9 mouse cellular contexts compared by ENCODE assay signal in genomic region chr4:42933630-42934029, GRCm38 (mm10). TPM values are rescaled to one million over a fixed set of nuclear protein-coding genes. Genes with fewer than 3 reads are reported as not detected.
A peak's percentile ranks its signal among the peaks of the same experiment; 100 is the strongest.
DNase-seq lines count a peak whose midpoint lies in the region; ATAC-seq lines count a peak whose summit lies in the region.
"Had no signal": no experiment of that assay in that cellular context is flagged by ENCODE, and none has a peak within 500 bp of the region (broad histone marks: within the 10 kb centered on the region; RNA-seq: fewer than 3 reads in every experiment).

No protein-coding gene starts in this region.

- DNase-seq in right cerebral cortex, adult 18-20 months: peak; percentile 85
- no peak for DNase-seq in right cerebral cortex, postnatal 4 days
- DNase-seq in heart, postnatal 10 days: peak; percentile 83 to 85
- peak; percentile 81 for DNase-seq in kidney, postnatal 10 days
- peak; percentile 36 for DNase-seq in ovary, postnatal 14 days (ENCODE audit: low spot score)
- no peak for DNase-seq in adipocyte (ENCODE audit: low spot score)

- 7% methylated on average over 22 of the region's 22 CpGs for WGBS in forebrain, embryonic 13.5 days
- 7% methylated on average over 22 of the region's 22 CpGs for WGBS in lung, embryonic 16.5 days

- peaks cover 8% of the 10 kb centered on the region; the same call in 1 of the 2 replicates for H3K4me1 ChIP-seq in forebrain, embryonic 13.5 days
- H3K4me1 ChIP-seq in lung, embryonic 16.5 days (replicated peaks; ENCODE audit: control insufficient read depth, insufficient read depth, low read length): no peaks in the 10 kb centered on the region

- H3K9me3 ChIP-seq in forebrain, embryonic 13.5 days (replicated peaks): no peaks in the 10 kb centered on the region
- H3K9me3 ChIP-seq in lung, embryonic 16.5 days (ENCODE audit: control insufficient read depth, low read length): no peaks in the 10 kb centered on the region

- intact Hi-C loops in heart, postnatal 10 days (cut with DNase I): loop anchor here (2.0 kb wide), 1 partner anchor 15 kb away; the partner anchor contains the start of gene Dnajb5

- no peak overlapping the region for H3K4me3 ChIP-seq in forebrain, embryonic 13.5 days
- H3K4me3 ChIP-seq in lung, embryonic 16.5 days (ENCODE audit: low read length): peak overlapping the region; percentile 17

- peak; percentile 76 for ATAC-seq in forebrain, embryonic 13.5 days
- peak; percentile 77 for ATAC-seq in lung, embryonic 16.5 days (ENCODE audit: low read depth)

- peaks cover 20% of the 10 kb centered on the region for H3K27me3 ChIP-seq in forebrain, embryonic 13.5 days
- peaks cover 7% of the 10 kb centered on the region; the same call in 1 of the 2 replicates for H3K27me3 ChIP-seq in lung, embryonic 16.5 days (ENCODE audit: control insufficient read depth, insufficient read depth, low read depth, low read length)

- H3K9ac ChIP-seq in forebrain, embryonic 13.5 days: 0 out of 2 replicates have a peak overlapping the region, but pooled peaks have one; percentile 35
- no peak overlapping the region for H3K9ac ChIP-seq in lung, embryonic 16.5 days (ENCODE audit: low read length)

- no peak overlapping the region for H3K27ac ChIP-seq in forebrain, embryonic 13.5 days
- H3K27ac ChIP-seq in lung, embryonic 16.5 days (ENCODE audit: low read length): no peak overlapping the region

- peak overlapping the region; percentile 52 for H3K4me2 ChIP-seq in forebrain, embryonic 13.5 days
- H3K4me2 ChIP-seq in lung, embryonic 16.5 days (ENCODE audit: low read depth, low read length): peak overlapping the region; percentile 42

- no peaks in the 10 kb centered on the region for H3K36me3 ChIP-seq in forebrain, embryonic 13.5 days (ENCODE audit: poor library complexity, severe bottlenecking)
- no peaks in the 10 kb centered on the region for H3K36me3 ChIP-seq in lung, embryonic 16.5 days (ENCODE audit: control insufficient read depth, insufficient read depth, low read length)

RNA-seq across cellular contexts. Expression of gene Dnajb5, which starts 16.0 kb away (rescaled TPM):
- polyA plus RNA-seq in forebrain, embryonic 13.5 days (2015; fragmentation: Nextera tagmentation; extraction: Ambion mirVana): 34.6 and 46.7 TPM in 2 replicates
- 10 to 100 TPM; 61.8 to 68.9 TPM for total RNA-seq in heart, postnatal 10 days (2021)
- polyA plus RNA-seq in lung, embryonic 16.5 days (2015; fragmentation: Nextera tagmentation; extraction: Ambion mirVana): 6.2 and 7.3 TPM in 2 replicates

RNA-seq across cellular contexts. Expression of gene Phf24, which starts 17.2 kb away (rescaled TPM):
- polyA plus RNA-seq in forebrain, embryonic 13.5 days (2015; fragmentation: Nextera tagmentation; extraction: Ambion mirVana): 8.2 and 10.3 TPM in 2 replicates
- 1 to 10 TPM; 8.0 to 9.5 TPM for total RNA-seq in heart, postnatal 10 days (2021)
- polyA plus RNA-seq in lung, embryonic 16.5 days (2015; fragmentation: Nextera tagmentation; extraction: Ambion mirVana): 0.39 and 0.50 TPM in 2 replicates

RNA-seq across cellular contexts. Expression of gene 1700022I11Rik, which starts 35.8 kb away (rescaled TPM):
- polyA plus RNA-seq in forebrain, embryonic 13.5 days (2015; fragmentation: Nextera tagmentation; extraction: Ambion mirVana): 0.48 and 0.81 TPM in 2 replicates
- total RNA-seq in heart, postnatal 10 days (2021): not detected
- polyA plus RNA-seq in lung, embryonic 16.5 days (2015; fragmentation: Nextera tagmentation; extraction: Ambion mirVana): 0.44 and 0.53 TPM in 2 replicates
- total RNA-seq: left cerebral cortex, adult 8-10 months had no signal

RNA-seq across cellular contexts. Expression of gene Fam205c, which starts 59.6 kb away (rescaled TPM):
- polyA plus RNA-seq in forebrain, embryonic 13.5 days (2015; fragmentation: Nextera tagmentation; extraction: Ambion mirVana): 1.0 and 1.1 TPM in 2 replicates
- total RNA-seq in heart, postnatal 10 days (2021): 1 to 10 TPM; 2.7 to 2.9 TPM
- not detected in 2 replicates for polyA plus RNA-seq in lung, embryonic 16.5 days (2015; fragmentation: Nextera tagmentation; extraction: Ambion mirVana)

Comparison
In these comparisons a context has a peak if more than half of its experiments do, and no peak if none do; other contexts are left out.
1. DNase-seq: peak in right cerebral cortex, adult 18-20 months (single experiment), heart, postnatal 10 days (2 of 2), kidney, postnatal 10 days (single experiment) and ovary, postnatal 14 days (single experiment); none in right cerebral cortex, postnatal 4 days (single experiment) and adipocyte (single experiment).